Comparison of ENCODE assay signal across 19 mouse cellular contexts in genomic region chr1:168344262-168344661, GRCm38 (mm10).
DNase-seq lines count a peak whose midpoint lies in the region; ATAC-seq and TF ChIP-seq lines count a peak whose summit lies in the region.
"Had no signal": no experiment of that assay in that cellular context is flagged by ENCODE, and none has a peak within 500 bp of the region (broad histone marks: within the 10 kb centered on the region; RNA-seq: fewer than 3 reads in every experiment).

No protein-coding gene starts in this region.

- H3K9ac ChIP-seq in forebrain, postnatal 0 days = no peak overlapping the region
- H3K9ac ChIP-seq in forebrain, embryonic 14.5 days (ENCODE audit: low read length) = no peak overlapping the region; the same call in 1 of the 2 replicates
- no peak overlapping the region for H3K9ac ChIP-seq in limb, embryonic 13.5 days
- H3K9ac ChIP-seq: limb, embryonic 12.5 days; neural tube, embryonic 12.5 days; stomach, embryonic 15.5 days had no signal

- no peak for TF ChIP-seq POLR2A in embryonic fibroblast, embryonic 13.5 days (IDR thresholded peaks at IDR 0.05; ENCODE audit: low read depth, low read length)

- no peak for ATAC-seq in forebrain, postnatal 0 days
- no peak for ATAC-seq in forebrain, embryonic 14.5 days
- ATAC-seq in limb, embryonic 13.5 days (ENCODE audit: low FRiP score, low read depth) = no peak

- H3K4me1 ChIP-seq in forebrain, postnatal 0 days (ENCODE audit: insufficient read depth) = peaks cover 29% of the 10 kb centered on the region
- H3K4me1 ChIP-seq in forebrain, embryonic 14.5 days (ENCODE audit: control insufficient read depth, insufficient read depth, low read length) = peaks cover 52% of the 10 kb centered on the region
- peaks cover 52% of the 10 kb centered on the region for H3K4me1 ChIP-seq in limb, embryonic 13.5 days
- H3K4me1 ChIP-seq in limb, embryonic 10.5 days = peaks cover 55% of the 10 kb centered on the region
- H3K4me1 ChIP-seq in embryonic fibroblast, embryonic 13.5 days (ENCODE audit: control insufficient read depth, insufficient read depth, low read length) = peaks cover 8% of the 10 kb centered on the region

- H3K27ac ChIP-seq in forebrain, postnatal 0 days (ENCODE audit: low read depth, low read length) = 0 out of 2 replicates have a peak overlapping the region, but pooled peaks have one; percentile 23
- H3K27ac ChIP-seq in forebrain, embryonic 14.5 days (ENCODE audit: low read depth, low read length) = no peak overlapping the region
- peak overlapping the region; percentile 55; the same call in 1 of the 2 replicates for H3K27ac ChIP-seq in limb, embryonic 13.5 days
- no peak overlapping the region for H3K27ac ChIP-seq in limb, embryonic 10.5 days
- 0 out of 2 replicates have a peak overlapping the region, but pooled peaks have one; percentile 1 for H3K27ac ChIP-seq in embryonic fibroblast, embryonic 13.5 days (ENCODE audit: insufficient read depth, low read length)
- H3K27ac ChIP-seq: heart, embryonic 10.5 days; limb, embryonic 12.5 days; neural tube, embryonic 12.5 days; stomach, embryonic 15.5 days had no signal

- 69% methylated on average over 5 of the region's 5 CpGs for WGBS in forebrain, postnatal 0 days
- WGBS in forebrain, embryonic 14.5 days = 80% methylated on average over 5 of the region's 5 CpGs
- 67% methylated on average over 5 of the region's 5 CpGs for WGBS in limb, embryonic 13.5 days
- 86% methylated on average over 5 of the region's 5 CpGs for WGBS in limb, embryonic 10.5 days

- H3K27me3 ChIP-seq in forebrain, postnatal 0 days (ENCODE audit: insufficient read depth, low read length) = no peaks in the 10 kb centered on the region
- no peaks in the 10 kb centered on the region for H3K27me3 ChIP-seq in forebrain, embryonic 14.5 days (replicated peaks; ENCODE audit: control insufficient read depth, insufficient read depth, low read length)
- 0 out of 2 replicates have a peak, but pooled peaks cover 5% of the 10 kb centered on the region for H3K27me3 ChIP-seq in limb, embryonic 13.5 days
- no peaks in the 10 kb centered on the region for H3K27me3 ChIP-seq in limb, embryonic 10.5 days (ENCODE audit: low read depth, poor library complexity, severe bottlenecking)
- H3K27me3 ChIP-seq: limb, embryonic 12.5 days; neural tube, embryonic 12.5 days; stomach, embryonic 15.5 days had no signal

- no peaks in the 10 kb centered on the region for H3K9me3 ChIP-seq in forebrain, postnatal 0 days (ENCODE audit: low read length)
- H3K9me3 ChIP-seq in forebrain, embryonic 14.5 days (replicated peaks; ENCODE audit: control insufficient read depth, low read length) = no peaks in the 10 kb centered on the region
- no peaks in the 10 kb centered on the region for H3K9me3 ChIP-seq in limb, embryonic 13.5 days
- H3K9me3 ChIP-seq in limb, embryonic 10.5 days (replicated peaks) = no peaks in the 10 kb centered on the region
- H3K9me3 ChIP-seq: heart, embryonic 10.5 days; limb, embryonic 12.5 days; neural tube, embryonic 12.5 days; stomach, embryonic 15.5 days had no signal

- no peak for TF ChIP-seq CTCF in forebrain, postnatal 0 days (IDR thresholded peaks at IDR 0.05; ENCODE audit: low read depth)
- no peak for TF ChIP-seq CTCF in embryonic fibroblast, embryonic 13.5 days (IDR thresholded peaks at IDR 0.05; ENCODE audit: borderline replicate concordance, insufficient read depth, low read length)

- DNase-seq in forebrain, postnatal 0 days = no peak
- DNase-seq in forebrain, embryonic 14.5 days (ENCODE audit: low spot score) = no peak
- no peak for DNase-seq in limb, embryonic 10.5 days (ENCODE audit: low spot score)
- DNase-seq in NIH3T3 (ENCODE audit: low read depth) = peak; percentile 38
- DNase-seq in right cerebral cortex, postnatal 4 days = no peak
- DNase-seq in embryo, embryonic 11 days = no peak
- DNase-seq: cerebellum, adult 9-10 months; gastrocnemius, postnatal 36 days; heart, postnatal 10 days; layer of hippocampus, postnatal 36 days; lung, postnatal 36 days; thymus, adult 2 months had no signal

- H3K36me3 ChIP-seq in forebrain, postnatal 0 days (ENCODE audit: insufficient read depth) = no peaks in the 10 kb centered on the region
- H3K36me3 ChIP-seq in forebrain, embryonic 14.5 days (ENCODE audit: control insufficient read depth, insufficient read depth, low read length) = no peaks in the 10 kb centered on the region
- no peaks in the 10 kb centered on the region for H3K36me3 ChIP-seq in limb, embryonic 13.5 days
- peaks cover 18% of the 10 kb centered on the region for H3K36me3 ChIP-seq in limb, embryonic 10.5 days
- H3K36me3 ChIP-seq: limb, embryonic 12.5 days; neural tube, embryonic 12.5 days; stomach, embryonic 15.5 days had no signal

- H3K4me3 ChIP-seq in forebrain, postnatal 0 days (ENCODE audit: low read depth, low read length) = no peak overlapping the region
- H3K4me3 ChIP-seq in forebrain, embryonic 14.5 days (ENCODE audit: low read depth, low read length) = no peak overlapping the region
- no peak overlapping the region for H3K4me3 ChIP-seq in limb, embryonic 13.5 days
- H3K4me3 ChIP-seq in limb, embryonic 10.5 days = no peak overlapping the region
- H3K4me3 ChIP-seq in embryonic fibroblast, embryonic 13.5 days (ENCODE audit: insufficient read depth, low read length) = no peak overlapping the region
- H3K4me3 ChIP-seq: erythroblast, embryonic 14.5 days; heart, embryonic 10.5 days; limb, embryonic 12.5 days; neural tube, embryonic 12.5 days; stomach, embryonic 15.5 days had no signal

- no peak overlapping the region for H3K4me2 ChIP-seq in forebrain, postnatal 0 days (ENCODE audit: low read depth)
- H3K4me2 ChIP-seq in forebrain, embryonic 14.5 days (ENCODE audit: low read length) = no peak overlapping the region
- H3K4me2 ChIP-seq in limb, embryonic 13.5 days (replicated peaks) = no peak overlapping the region
- H3K4me2 ChIP-seq: limb, embryonic 12.5 days; neural tube, embryonic 12.5 days; stomach, embryonic 15.5 days had no signal

Comparison
In these comparisons a context has a peak if more than half of its experiments do, and no peak if none do; other contexts are left out.
1. H3K27ac ChIP-seq: peak in forebrain, postnatal 0 days (single experiment), limb, embryonic 13.5 days (single experiment) and embryonic fibroblast, embryonic 13.5 days (single experiment); none in forebrain, embryonic 14.5 days (single experiment) and limb, embryonic 10.5 days (single experiment).